Mouse (Mus musculus) adrenal gland, postnatal 36 days (tissue): ENCODE results near the gene Ak1. TPM values are rescaled to one million over a fixed set of nuclear protein-coding genes. Genes with fewer than 3 reads are reported as not detected.

Experiments
- DNase-seq, 2 experiments: peaks; one replicate each; pipeline ENCODE4 v3.0.0; 2021; ENCODE audit warnings: mixed read lengths in 1 of 2
- long read RNA-seq, 2 experiments: library from polyadenylated mRNA; stranded (forward); transcript quantifications; one replicate each; pipeline ENCODE4 v2.0.0; 2021; ENCODE audit warnings: borderline sequencing depth in 2 of 2
- total RNA-seq, 2 experiments: library from RNA; stranded (reverse); gene quantifications; 2 replicates each; pipeline ENCODE4 v1.2.3; 2021

The Ak1 gene
- total RNA-seq = 10 to 100 TPM; 49.4 to 50.0 TPM
- long read RNA-seq, experiment 1, transcript Ak1-202 (7 exons, 2,063 nt) = major isoform, 72 of 95 reads
- long read RNA-seq, experiment 1, partial matches to known transcripts = 14 of 95 reads
- long read RNA-seq, experiment 1, other reads (novel, unspliced or antisense) = 6 of 95 reads
- long read RNA-seq, experiment 2, transcript Ak1-202 (7 exons, 2,063 nt) = major isoform, 33 of 50 reads
- long read RNA-seq, experiment 2, partial matches to known transcripts = 8 of 50 reads
- long read RNA-seq, experiment 2, other reads (novel, unspliced or antisense) = 8 of 50 reads

DNA sequence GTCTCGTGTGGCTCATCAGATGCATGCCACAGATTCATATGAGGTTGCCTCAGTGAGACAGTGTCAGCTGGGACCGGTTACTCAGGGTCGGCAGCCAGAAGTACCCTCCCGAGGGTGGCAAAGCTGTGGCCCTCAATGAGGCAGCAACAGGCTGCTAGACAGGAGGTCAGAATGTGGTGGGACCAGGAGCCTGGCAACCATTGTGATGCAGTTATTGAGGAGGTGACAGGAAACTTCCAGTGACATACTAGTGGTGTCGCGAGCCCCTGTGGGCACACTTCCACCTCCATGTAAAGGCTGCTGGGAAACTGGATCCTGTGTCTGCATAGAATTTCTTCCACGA is at the start of gene Ak1:
Ak1 (plus strand) TSS at position 242 of the 343 bp plus-strand sequence.
- DNase-seq = no peak

DNA sequence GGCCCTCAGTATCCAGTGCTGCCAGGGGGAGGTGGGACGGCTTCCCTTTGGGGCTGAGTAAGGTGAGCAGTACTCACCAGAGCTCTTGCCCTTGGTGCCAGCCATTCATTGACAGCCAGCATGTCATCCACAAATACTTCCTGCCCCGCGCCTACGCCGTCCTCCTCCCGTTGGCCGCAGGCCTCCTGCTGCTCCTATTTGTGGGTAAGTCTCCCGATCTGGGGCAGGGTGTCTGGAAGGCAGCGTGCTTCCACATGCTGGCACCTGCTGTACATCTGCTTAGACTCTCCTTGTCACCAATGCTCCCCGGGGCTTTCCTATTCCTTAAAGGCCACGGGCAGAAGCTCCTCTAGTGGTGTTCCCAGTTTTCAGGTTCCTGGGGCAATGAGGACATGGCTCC is 49.4 kb upstream of the Ak1 start:
- no peak for DNase-seq

DNA sequence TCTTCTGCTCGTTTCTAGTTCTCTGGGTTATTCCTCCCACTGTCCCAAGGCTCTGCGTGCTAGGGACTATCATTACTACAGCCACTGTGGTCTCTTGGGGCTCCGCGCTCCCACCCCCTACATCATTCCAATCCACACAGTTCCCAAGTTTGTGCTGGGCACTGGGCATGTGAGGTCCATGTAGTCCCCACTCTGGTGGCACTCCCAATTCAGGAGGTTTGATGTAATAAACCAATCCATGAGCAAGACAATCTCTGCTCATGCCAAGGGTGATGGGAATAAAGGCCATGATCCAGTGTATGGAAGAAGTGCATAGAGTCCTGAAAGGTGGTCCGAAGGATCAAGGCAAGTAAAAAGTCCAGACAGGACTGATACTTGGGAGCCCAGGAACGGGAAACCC is 47.1 kb upstream of the Ak1 start, which contains the start of gene Pip5kl1:
Pip5kl1 (plus strand) TSS at position 301 of the 400 bp plus-strand sequence.
- no peak for DNase-seq

DNA sequence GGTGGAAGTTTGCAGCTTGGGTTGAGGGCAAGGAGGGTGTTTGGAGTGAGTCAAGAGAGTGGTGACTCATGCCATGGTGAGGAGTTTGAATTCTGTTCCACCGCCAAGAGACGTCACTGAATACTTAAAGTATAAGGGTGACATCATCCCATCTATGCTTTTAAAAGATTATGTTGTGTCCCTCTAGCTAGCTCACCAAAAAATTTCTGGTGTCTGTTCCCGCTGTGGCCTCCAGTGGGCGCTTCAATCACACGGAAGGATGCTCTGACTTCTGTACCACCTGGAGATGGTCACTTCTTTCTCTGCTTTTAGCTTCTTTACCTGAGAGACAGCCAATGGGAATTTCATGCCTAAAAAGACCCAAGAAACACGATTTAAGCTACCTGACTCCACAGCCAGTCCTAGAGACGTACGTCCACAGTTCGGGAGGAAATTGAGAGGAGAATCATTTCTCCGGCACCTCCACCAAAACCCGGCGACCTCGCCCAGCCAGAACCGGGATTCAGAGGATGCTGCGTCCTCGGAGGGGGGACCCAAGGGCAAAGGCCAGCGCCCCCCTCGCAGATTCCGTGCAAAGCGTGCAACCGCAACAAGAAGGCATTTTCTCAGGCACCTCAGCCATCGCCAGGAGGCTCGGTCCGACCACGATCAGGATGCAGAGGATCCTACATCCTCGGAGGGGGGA is 46.5 kb upstream of the Ak1 start:
- DNase-seq = peak; percentile 47 to 48

DNA sequence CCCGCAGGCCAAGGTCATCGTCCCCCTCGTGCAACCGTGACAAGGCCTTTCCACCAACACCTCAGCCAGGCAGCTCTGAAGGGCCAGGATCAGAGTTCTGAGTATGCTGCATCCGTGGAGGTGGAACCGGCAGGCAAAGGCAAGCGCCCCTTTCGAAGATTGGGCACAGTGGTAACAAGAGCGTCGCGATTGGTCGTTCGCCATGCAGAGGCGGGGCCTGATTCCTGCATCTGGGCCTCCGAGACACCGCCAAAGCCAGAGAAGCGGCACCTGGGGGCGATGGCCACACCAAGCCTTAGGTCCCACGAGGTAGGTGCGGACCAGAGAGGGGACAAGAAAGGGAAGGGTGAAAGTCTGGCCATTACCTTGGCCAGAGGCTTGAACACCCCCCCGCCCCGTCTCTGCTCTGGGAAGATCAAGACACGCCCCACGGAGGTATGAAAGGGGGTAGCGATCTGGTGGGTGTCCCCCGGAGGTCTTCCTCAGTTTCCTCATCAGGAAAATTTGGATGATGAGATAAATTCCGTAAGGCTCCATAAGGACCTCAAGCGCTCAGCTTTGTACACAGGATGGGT is 45.9 kb upstream of the Ak1 start, which contains the start of gene 9430097D07Rik:
9430097D07Rik (minus strand) TSS at position 99 of the 575 bp plus-strand sequence.
- DNase-seq = peak in 1 of 2 experiments; percentile 39

DNA sequence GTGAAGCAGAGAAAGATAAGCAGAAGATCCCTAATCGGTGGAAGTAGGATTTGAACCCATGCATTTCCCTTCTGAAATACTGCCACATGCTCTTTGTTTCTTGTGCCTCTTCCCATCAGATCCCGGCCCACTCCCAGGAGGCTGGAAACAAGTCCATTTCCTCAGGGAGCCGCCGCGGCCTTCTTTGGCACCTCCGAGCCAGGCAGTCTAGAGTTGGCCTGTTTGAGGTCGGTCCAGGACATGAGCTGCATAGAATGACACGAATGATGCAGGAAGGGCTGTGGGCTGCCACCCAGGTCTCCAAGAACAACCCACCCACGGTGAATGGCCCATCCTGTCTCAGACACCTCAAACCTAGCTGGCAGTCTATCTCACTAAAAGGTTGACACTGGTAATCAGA is 45.0 kb upstream of the Ak1 start:
- no peak for DNase-seq

DNA sequence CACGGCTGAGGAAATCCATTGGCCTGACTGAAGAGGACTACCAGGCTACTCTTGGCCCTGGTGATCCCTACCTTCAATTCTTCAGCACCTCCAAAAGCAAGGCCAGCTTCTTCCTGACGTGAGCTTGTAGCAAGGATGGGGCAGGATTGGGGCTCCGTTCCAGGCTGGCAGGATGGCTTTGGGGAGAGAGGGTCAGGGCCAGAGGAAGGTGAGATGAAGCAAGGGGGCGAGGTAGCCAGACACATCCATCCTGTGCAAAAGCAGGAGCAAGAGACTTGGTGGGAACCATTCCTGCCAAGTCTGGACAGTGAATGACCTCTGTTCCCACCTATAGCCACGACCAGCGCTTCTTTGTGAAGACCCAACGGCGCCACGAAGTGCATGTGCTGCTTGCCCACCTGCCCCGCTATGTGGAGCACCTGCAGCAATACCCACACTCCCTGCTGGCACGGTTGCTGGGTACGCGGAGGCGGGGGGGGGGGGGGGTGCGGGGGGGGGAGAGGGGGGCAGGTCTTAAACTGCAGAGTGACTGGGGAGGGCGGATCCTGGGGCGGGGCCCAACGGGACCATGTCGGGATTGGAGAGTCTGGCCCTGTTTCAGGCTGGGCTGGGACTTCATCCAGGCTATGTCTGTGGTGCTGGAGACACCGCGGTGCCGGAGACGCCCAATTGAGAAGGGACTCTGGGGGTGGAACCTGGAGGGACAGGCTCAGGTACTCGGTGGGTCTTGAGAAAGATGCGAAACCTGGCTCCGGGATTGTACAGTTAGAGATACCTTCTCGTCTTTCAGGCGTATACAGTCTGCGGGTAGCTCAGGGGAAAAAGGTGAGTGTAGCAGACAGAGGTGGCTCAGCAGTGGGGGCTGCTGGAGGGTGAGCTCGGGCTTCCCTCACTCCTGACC is 43.2 kb upstream of the Ak1 start:
- peak; percentile 59 to 61 for DNase-seq

DNA sequence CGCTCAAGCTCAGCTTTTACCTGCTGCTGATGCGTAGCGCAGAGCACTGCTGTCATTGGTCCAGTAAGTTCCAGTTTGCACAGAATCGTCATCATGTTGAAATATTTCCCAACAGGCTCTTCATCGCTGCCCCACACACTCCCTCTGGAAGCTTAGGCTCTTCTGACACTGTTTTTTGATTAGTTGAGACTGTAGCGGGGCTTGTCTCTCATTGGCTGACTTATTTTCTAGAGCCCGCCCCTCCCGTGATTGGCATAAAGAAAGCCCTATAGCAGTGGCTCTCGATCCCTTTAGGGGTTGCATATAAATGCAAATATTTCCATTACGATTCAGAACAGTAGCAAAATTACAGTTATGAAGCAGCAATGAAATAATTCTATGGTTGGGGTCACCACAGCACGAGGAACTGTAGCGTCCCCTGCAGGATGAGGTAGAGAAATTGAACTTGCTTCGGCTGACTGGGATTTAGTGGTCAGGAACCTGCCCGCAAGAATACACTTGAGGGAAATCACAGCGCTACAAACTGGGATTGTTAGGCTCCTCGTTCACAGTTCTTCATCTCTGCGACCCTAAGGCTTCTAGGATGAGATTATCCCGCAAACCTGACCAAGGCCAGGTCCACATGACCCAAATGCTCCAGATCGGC is 40.0 kb upstream of the Ak1 start:
- DNase-seq = peak; percentile 30 to 52

DNA sequence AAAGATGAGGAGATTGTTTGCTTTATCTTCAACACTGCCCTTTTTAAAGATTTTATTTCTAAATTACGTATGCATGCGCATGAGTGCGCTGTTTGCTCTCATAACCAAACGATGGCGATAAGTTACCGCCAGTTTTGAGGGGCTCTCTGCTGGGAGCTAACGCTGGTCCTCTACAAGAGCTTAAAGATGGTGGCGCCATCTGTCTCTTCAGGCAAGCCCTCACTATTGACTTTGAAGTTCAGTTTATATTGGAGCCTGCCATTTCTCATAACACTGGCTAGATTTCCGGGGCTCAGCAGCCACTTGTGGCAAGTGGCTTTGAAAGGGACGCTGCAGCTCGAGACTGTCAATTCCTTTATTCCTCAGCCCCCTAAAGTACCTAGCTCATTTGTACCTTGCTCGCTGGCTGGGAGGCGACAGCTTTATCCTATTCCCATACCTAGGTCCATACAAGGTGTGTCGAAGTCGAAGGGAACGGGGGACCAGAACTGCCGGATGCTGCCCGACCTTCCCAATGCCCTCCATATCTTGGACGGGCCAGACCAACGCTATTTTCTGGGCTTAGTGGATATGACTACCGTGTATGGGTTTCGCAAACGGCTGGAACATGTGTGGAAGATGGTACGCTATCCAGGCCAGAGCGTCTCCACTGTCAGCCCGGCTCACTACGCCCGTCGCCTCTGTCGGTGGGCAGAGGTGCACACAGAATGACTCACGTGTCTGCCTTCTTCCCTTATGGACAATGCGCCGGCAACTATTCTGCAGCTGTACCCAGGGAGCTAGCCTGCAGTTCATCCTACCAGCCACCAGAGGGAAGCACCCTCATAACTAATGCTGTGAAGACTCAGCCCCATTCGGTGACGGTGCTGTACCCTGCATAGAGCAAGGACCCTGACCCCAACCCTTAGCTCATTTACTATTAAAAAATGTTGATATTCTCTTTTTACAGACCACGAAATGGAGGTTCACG is 38.4 kb upstream of the Ak1 start:
- DNase-seq = peak; percentile 78 to 86

DNA sequence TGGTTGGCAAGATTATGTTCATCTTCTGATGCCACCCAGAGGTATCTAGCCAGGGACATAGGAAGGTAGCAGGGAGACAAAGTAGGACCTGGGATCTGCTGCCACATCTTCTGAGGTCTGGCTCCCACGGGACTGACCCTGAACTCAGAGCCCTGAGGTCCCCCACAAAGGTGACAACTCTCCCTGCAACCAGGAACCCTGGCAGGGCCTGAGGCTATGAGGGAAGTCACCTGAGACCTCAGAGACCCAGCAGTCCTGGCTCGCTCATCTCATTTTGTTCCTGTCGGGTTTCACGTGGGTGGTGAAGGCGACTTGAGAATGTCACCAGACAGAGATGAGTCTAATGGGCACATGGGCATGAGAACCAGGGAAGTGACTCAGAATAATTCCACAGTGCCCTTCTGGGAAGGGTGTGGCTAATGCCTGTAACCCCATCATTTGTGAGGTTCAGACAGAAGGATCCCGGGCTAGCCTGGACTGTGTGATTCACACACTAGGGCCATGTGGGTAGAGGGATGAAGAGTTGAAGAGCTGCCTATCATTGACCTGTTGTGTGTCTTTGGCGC is 36.3 kb upstream of the Ak1 start:
- DNase-seq = no peak

DNA sequence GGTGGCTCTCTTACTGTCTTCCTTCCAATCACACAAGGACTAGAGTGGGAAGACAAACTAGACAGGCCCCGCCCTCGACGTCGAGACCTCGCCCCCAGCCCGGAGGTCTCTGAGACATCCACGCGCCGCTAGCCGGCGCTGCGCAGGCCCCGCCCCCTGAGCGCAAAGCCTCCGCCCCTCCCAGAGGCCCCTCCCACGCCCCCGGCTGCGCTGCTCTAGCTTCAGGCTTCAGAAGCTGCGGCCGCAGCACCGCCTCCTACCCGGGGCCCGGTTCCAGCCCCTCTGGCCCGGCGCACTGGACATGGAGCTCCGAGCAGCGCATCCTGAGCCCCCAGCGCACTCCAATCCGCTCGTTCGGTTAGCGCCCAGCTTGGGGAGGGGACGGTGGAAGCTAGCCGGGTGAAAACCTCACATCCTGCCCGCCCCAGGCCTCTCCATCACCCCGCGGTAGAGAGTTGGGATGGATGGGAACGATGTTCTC is 34.6 kb upstream of the Ak1 start, which contains the start of gene St6galnac4:
St6galnac4 (plus strand) TSS at position 225 of the 481 bp plus-strand sequence.
- peak; percentile 93 to 97 for DNase-seq

DNA sequence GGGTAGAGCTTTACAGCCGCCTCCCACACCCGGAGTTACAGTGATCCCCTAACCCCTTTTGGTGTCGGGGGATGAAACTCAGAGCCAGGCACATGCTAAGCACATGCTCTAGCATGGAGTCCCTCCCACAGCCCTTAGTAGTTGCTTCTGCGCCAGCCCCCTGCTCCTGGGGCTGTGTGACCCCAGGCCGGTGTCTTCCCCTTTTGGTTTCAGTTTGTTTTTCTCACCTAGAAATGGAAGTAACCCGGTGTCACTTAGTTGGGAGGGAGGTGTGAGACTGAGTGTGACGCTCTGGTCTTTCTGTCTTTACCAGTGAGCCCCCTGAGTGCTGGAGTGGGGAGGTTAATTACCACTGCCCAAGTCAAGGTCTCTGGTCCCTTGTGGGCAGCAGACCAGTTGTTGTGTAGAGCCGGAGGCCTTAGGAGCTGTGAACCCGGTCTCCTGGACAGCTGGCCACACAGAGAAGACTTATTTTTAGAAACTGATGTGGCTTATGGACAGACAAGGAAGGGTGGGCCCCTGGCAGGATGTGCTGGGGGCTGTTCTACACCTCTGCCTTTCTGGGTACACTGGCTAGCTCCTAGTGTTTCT is 33.7 kb upstream of the Ak1 start:
- no peak for DNase-seq

DNA sequence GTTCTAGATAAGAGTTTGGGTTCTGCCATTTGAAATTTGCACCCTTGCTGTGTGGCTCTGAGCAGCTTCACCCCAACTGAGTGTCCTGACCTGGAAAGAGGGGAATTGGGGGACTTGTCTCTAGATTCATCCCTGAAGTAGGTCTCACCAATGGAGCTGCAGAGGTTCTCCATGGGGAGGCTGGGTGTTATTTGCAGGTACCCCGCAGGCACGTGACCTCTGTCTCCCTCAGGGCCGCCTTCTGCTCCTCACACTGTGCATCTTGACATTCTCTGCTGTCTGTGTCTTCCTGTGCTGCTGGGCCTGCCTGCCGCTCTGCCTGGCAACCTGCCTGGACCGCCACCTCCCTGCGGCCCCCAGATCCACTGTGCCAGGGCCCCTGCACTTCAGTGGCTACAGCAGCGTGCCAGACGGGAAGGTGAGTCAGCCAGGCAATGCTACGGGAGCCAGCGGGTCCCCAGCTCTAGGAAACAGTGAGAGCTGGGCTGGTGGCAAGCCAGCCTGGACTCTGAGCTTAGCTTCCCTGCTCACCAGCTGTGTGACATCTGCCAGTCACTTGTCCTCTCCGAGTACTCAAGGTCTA is 32.3 kb upstream of the Ak1 start:
- peak; percentile 62 to 69 for DNase-seq

DNA sequence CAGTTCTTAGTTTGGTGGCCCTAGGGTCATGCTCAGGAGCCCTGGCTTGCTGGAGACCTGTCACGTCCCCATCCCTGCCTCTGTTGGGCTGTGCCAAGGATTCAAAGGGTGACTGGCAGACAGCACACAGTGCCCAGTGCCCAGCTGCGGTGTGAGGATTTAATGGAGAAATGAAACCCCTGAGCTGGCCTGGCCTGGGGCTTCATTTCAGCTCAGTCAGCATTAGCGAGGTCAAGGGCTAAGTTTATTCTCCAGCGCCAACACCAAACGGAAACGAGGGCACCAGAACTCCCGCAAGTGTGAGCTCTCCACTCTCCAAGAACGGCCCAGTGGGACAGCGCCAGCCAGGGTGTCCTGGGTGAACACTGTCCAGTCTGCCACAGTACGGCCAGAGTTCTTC is 31.3 kb upstream of the Ak1 start:
- DNase-seq = no peak

DNA sequence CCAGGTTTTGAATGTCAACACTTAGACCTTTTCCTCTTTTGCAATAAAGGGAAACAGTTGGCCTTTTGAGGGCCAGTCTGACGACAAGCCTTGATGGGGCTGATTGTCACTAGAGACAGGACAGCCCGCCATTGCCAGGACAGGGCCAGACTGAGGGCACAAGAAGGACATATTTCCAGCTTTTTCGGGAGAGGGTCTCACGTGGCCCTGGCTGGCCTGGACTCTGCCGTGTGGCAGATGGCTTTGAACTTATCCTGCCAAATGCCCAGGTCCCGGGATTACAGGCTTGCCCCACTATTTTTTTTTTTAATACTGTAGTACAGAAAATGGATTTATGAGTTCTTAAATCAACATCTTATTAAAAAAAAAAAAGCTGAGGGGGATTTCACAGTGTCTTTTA is 30.3 kb upstream of the Ak1 start:
- no peak for DNase-seq

DNA sequence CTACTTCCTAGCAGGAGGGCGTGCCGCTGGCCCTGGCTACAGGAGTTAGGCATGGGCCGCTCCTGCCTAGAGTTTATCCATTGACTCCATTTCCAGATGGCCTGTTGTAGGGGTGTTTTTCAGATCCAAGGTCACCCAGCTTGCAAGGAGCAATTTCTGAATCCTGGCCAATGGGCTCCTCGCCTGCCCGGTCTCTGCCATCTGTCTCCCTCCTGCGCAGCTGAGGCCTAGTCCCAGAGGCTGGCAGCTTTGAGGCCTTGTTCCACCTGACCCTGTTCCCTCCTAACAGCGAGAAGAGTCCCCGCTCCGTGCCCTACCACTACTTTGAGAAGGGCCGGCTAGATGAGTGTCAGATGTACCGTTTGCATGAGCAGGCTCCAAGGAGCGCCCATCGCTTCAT is 24.8 kb upstream of the Ak1 start:
- DNase-seq = peak; percentile 43 to 50

DNA sequence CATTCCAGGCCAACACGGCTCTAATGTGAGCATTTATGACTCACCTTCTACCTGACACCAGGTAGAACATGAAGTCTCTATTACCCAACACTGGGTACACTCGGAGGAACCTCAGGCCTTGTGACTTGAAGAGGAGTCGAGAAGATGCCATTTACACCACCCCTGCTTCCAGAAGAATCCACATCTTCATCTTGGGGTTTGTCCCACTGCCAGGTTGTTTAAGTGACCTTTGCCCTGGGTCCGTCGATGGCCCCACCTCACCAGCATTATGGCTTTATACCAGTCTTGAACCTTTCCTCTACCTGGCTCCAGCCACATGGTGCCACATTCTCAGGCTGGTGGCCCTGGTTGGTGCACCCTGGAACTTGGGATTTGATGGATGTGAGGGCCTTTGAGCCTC is 24.3 kb upstream of the Ak1 start:
- no peak for DNase-seq

DNA sequence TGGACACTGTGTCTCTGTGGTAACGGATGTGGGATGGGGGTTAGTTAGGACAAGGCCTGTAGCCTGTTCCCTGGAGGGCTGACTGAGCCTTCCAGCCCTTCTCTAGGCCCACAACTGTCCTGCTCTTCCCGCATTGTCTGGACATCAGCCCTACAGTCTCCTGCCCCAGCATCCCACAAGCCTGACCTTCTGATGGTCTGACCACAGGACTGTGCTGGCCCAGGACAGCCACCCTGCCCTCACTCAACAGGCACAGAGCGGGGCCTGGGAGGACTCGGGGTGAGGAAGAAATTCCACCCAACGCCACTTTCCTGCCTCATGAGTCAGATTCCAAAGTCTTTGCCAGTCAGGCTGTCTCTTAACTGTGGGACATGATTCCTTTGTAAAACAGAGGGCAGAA is 23.9 kb upstream of the Ak1 start:
- DNase-seq = no peak

DNA sequence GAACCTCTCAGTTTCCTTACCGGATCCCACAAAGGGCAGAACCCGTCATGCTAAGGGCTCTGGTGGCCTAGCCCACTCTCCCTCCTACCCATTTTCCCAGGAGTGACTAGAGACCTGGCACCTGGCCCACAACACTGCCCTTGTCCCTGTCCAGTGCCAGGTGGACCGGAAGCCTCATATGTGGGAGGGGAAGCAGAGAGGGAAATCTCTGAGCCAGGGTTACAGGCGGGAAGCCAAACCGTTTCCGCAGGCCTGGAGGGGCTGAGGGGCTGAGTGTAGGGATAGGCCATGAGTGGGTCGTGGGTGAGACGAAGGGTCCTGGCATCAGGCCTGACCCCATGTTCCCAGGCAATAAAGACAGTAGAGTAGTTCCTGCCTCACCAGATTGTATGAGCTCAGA is 23.1 kb upstream of the Ak1 start:
- DNase-seq = no peak
